Mouse (Mus musculus): ENCODE results near the gene Stx8.

GRCm38 (mm10) chr11:68032448-68032847 is 66.5 kb downstream of the Stx8 start:
- no peak for TF ChIP-seq CTCF (IDR thresholded peaks at IDR 0.05; ENCODE audit: control insufficient read depth, insufficient read depth, low read length)
- no peak for TF ChIP-seq POLR2A (IDR thresholded peaks at IDR 0.05; ENCODE audit: borderline replicate concordance, control insufficient read depth, low read depth, low read length)

All from bone marrow, adult 2 months (tissue).